ENCODE assay signal across 12 mouse cellular contexts in genomic region chr9:3022316-3023008, GRCm38 (mm10). TPM values are rescaled to one million over a fixed set of nuclear protein-coding genes. Genes with fewer than 3 reads are reported as not detected.
DNase-seq lines count a peak whose midpoint lies in the region; ATAC-seq and TF ChIP-seq lines count a peak whose summit lies in the region.
"Not testable (repeated sequence)": the region's sequence is repeated elsewhere in the genome, so short reads cannot be mapped to it uniquely, and the experiment has no call there.
"Had no signal": no experiment of that assay in that cellular context is flagged by ENCODE, and none has a peak within 500 bp of the region (broad histone marks: within the 10 kb centered on the region; RNA-seq: fewer than 3 reads in every experiment).

No protein-coding gene starts in this region.

- TF ChIP-seq EP300 in liver, embryonic 14.5 days (IDR thresholded peaks at IDR 0.05; ENCODE audit: low read depth), result not testable (repeated sequence)

- not testable (repeated sequence) for ATAC-seq in forebrain, embryonic 11.5 days (replicated peaks; ENCODE audit: low FRiP score); liver, embryonic 14.5 days (ENCODE audit: insufficient read depth)

- 71% methylated on average over 9 of the region's 13 CpGs for WGBS in forebrain, embryonic 11.5 days
- WGBS in liver, embryonic 14.5 days (ENCODE audit: insufficient replicate concordance), result 58% methylated on average over 9 of the region's 13 CpGs
- 77% methylated on average over 11 of the region's 13 CpGs for WGBS in thymus, adult 2 months

- H3K27ac ChIP-seq in forebrain, embryonic 11.5 days (ENCODE audit: low read depth, low read length); liver, embryonic 14.5 days; thymus, adult 2 months (ENCODE audit: control insufficient read depth, insufficient read depth, low read length): not testable (repeated sequence)

- H3K9ac ChIP-seq in forebrain, embryonic 11.5 days (ENCODE audit: low read length); liver, embryonic 14.5 days (replicated peaks): not testable (repeated sequence)

- intact Hi-C loops in heart, postnatal 25 days (cut with DNase I), result not testable (repeated sequence)

- not testable (repeated sequence) for H3K9me3 ChIP-seq in forebrain, embryonic 11.5 days (ENCODE audit: control insufficient read depth, low read length); liver, embryonic 14.5 days (ENCODE audit: control insufficient read depth, low read length)

- H3K27me3 ChIP-seq in forebrain, embryonic 11.5 days (ENCODE audit: control insufficient read depth, insufficient read depth, low read length); liver, embryonic 14.5 days (ENCODE audit: control insufficient read depth, insufficient read depth, low read length); thymus, adult 2 months (ENCODE audit: control insufficient read depth, insufficient read depth, low read length): not testable (repeated sequence)

- not testable (repeated sequence) for TF ChIP-seq CTCF in liver, embryonic 14.5 days (IDR thresholded peaks at IDR 0.05; ENCODE audit: low read depth); thymus, adult 2 months (IDR thresholded peaks at IDR 0.05; ENCODE audit: borderline replicate concordance, control insufficient read depth, extremely low read depth, insufficient read depth, low read length, poor library complexity)

- H3K4me2 ChIP-seq in forebrain, embryonic 11.5 days (ENCODE audit: low read depth, low read length, severe bottlenecking); liver, embryonic 14.5 days (ENCODE audit: low read depth): not testable (repeated sequence)

- not testable (repeated sequence) for H3K4me3 ChIP-seq in forebrain, embryonic 11.5 days (ENCODE audit: low read depth, low read length); liver, embryonic 14.5 days (ENCODE audit: insufficient read depth in 1 of 2, low read depth in 2 of 2, low read length in 2 of 2); thymus, adult 2 months (ENCODE audit: control insufficient read depth, insufficient read depth, low read length)

- H3K36me3 ChIP-seq in forebrain, embryonic 11.5 days (ENCODE audit: control insufficient read depth, insufficient read depth, low read length); liver, embryonic 14.5 days (replicated peaks; ENCODE audit: control insufficient read depth, insufficient read depth, low read depth); thymus, adult 2 months (ENCODE audit: control insufficient read depth, insufficient read depth, low read length): not testable (repeated sequence)

- DNase-seq in A20 (ENCODE audit: low read depth, low spot score), result peak; percentile 32
- DNase-seq in brain, embryonic 18.5 days (ENCODE audit: low read depth, low spot score), result peak; percentile 0
- DNase-seq in forebrain, embryonic 11.5 days (ENCODE audit: low spot score), result peak; percentile 16
- DNase-seq in heart, postnatal 25 days (ENCODE audit: low spot score), result peak; percentile 59
- DNase-seq in layer of hippocampus, adult 8-10 months (ENCODE audit: low spot score in 2 of 2), result peak; percentile 67 to 80
- DNase-seq in liver, embryonic 14.5 days (ENCODE audit: low read depth in 3 of 3, low spot score in 3 of 3), result peak in 2 of 3 experiments; percentile 39 to 41
- DNase-seq in ovary, postnatal 10 days (ENCODE audit: low spot score), result peak; percentile 59
- DNase-seq in thymus, adult 2 months, result peak; percentile 65

- TF ChIP-seq POLR2A in thymus, adult 2 months (IDR thresholded peaks at IDR 0.05; ENCODE audit: control insufficient read depth, extremely low read depth, insufficient read depth, low read length, poor library complexity), result not testable (repeated sequence)

- H3K4me1 ChIP-seq in forebrain, embryonic 11.5 days (replicated peaks; ENCODE audit: control insufficient read depth, insufficient read depth, low read length); liver, embryonic 14.5 days (replicated peaks; ENCODE audit: control insufficient read depth in 2 of 2, insufficient read depth in 2 of 2, low read length in 1 of 2); thymus, adult 2 months (replicated peaks; ENCODE audit: control insufficient read depth, insufficient read depth, low read length): not testable (repeated sequence)

RNA-seq across cellular contexts. Expression of gene Gm10718, which starts 0.9 kb away (rescaled TPM):
- 0.71 and 0.77 TPM in 2 replicates for polyA plus RNA-seq in forebrain, embryonic 11.5 days (2014; fragmentation: Nextera tagmentation; extraction: Ambion mirVana)
- total RNA-seq in heart, postnatal 25 days (2021), result not detected
- under 1 TPM in 2 of 4 experiments, not detected in 2; 0.68 to 0.81 TPM for total RNA-seq in layer of hippocampus, adult 8-10 months (2022)
- polyA plus RNA-seq in liver, embryonic 14.5 days (2012; rRNA removed), result not detected in 2 replicates
- not detected in 2 replicates for polyA plus RNA-seq in liver, embryonic 14.5 days (2014; fragmentation: Nextera tagmentation; extraction: Ambion mirVana)
- 0.18 TPM in 1 of 2 replicates, not detected in the other for polyA plus RNA-seq in thymus, adult 2 months (2012; rRNA removed)
- polyA plus RNA-seq: hindbrain, embryonic 12.5 days; limb, embryonic 13.5 days had no signal

RNA-seq across cellular contexts. Expression of gene Gm10717, which starts 2.8 kb away (rescaled TPM):
- polyA plus RNA-seq in forebrain, embryonic 11.5 days (2014; fragmentation: Nextera tagmentation; extraction: Ambion mirVana), result not detected in 2 replicates
- not detected for total RNA-seq in heart, postnatal 25 days (2021)
- total RNA-seq in layer of hippocampus, adult 8-10 months (2022), result not detected
- polyA plus RNA-seq in liver, embryonic 14.5 days (2012; rRNA removed), result not detected in 2 replicates
- not detected in 2 replicates for polyA plus RNA-seq in liver, embryonic 14.5 days (2014; fragmentation: Nextera tagmentation; extraction: Ambion mirVana)
- polyA plus RNA-seq in thymus, adult 2 months (2012; rRNA removed), result not detected in 2 replicates
- polyA plus RNA-seq: limb, embryonic 13.5 days; stomach, embryonic 16.5 days had no signal

RNA-seq across cellular contexts. Expression of gene Gm10719, which starts 5.3 kb away (rescaled TPM):
- polyA plus RNA-seq in forebrain, embryonic 11.5 days (2014; fragmentation: Nextera tagmentation; extraction: Ambion mirVana), result not detected in 2 replicates
- total RNA-seq in heart, postnatal 25 days (2021), result not detected
- 1 to 10 TPM in 1 of 4 experiments, under 1 TPM in 2, not detected in 1; 0.52 to 1.4 (median 0.75) TPM for total RNA-seq in layer of hippocampus, adult 8-10 months (2022)
- polyA plus RNA-seq in liver, embryonic 14.5 days (2012; rRNA removed), result not detected in 2 replicates
- polyA plus RNA-seq in liver, embryonic 14.5 days (2014; fragmentation: Nextera tagmentation; extraction: Ambion mirVana), result not detected in 2 replicates
- not detected in 2 replicates for polyA plus RNA-seq in thymus, adult 2 months (2012; rRNA removed)
- polyA plus RNA-seq: forebrain, embryonic 12.5 days; limb, embryonic 13.5 days; stomach, embryonic 16.5 days had no signal

RNA-seq across cellular contexts. Expression of gene Gm10720, which starts 7.0 kb away (rescaled TPM):
- not detected in 2 replicates for polyA plus RNA-seq in forebrain, embryonic 11.5 days (2014; fragmentation: Nextera tagmentation; extraction: Ambion mirVana)
- total RNA-seq in heart, postnatal 25 days (2021), result not detected
- not detected for total RNA-seq in layer of hippocampus, adult 8-10 months (2022)
- polyA plus RNA-seq in liver, embryonic 14.5 days (2012; rRNA removed), result not detected in 2 replicates
- polyA plus RNA-seq in liver, embryonic 14.5 days (2014; fragmentation: Nextera tagmentation; extraction: Ambion mirVana), result not detected in 2 replicates
- polyA plus RNA-seq in thymus, adult 2 months (2012; rRNA removed), result not detected in 2 replicates
- polyA plus RNA-seq: forebrain, embryonic 12.5 days; hindbrain, embryonic 12.5 days; limb, embryonic 13.5 days; stomach, embryonic 16.5 days had no signal

RNA-seq across cellular contexts. Expression of gene Gm10721, which starts 9.5 kb away (rescaled TPM):
- polyA plus RNA-seq in forebrain, embryonic 11.5 days (2014; fragmentation: Nextera tagmentation; extraction: Ambion mirVana), result not detected in 2 replicates
- total RNA-seq in heart, postnatal 25 days (2021), result under 1 TPM in 1 of 2 experiments, not detected in 1; 0.78 TPM
- total RNA-seq in layer of hippocampus, adult 8-10 months (2022), result under 1 TPM in 2 of 4 experiments, not detected in 2; 0.55 to 0.61 TPM
- not detected in 2 replicates for polyA plus RNA-seq in liver, embryonic 14.5 days (2012; rRNA removed)
- polyA plus RNA-seq in liver, embryonic 14.5 days (2014; fragmentation: Nextera tagmentation; extraction: Ambion mirVana), result not detected in 2 replicates
- not detected in 2 replicates for polyA plus RNA-seq in thymus, adult 2 months (2012; rRNA removed)
- polyA plus RNA-seq: forebrain, embryonic 12.5 days; hindbrain, embryonic 12.5 days; limb, embryonic 13.5 days; stomach, embryonic 16.5 days had no signal

Comparison
In these comparisons a context has a peak if more than half of its experiments do, and no peak if none do; other contexts are left out.
1. DNase-seq: peak in every context shown above with its lines; median percentile 74 in layer of hippocampus, adult 8-10 months; 65 in thymus, adult 2 months; 59 in heart, postnatal 25 days; 59 in ovary, postnatal 10 days; 40 in liver, embryonic 14.5 days; 32 in A20; 16 in forebrain, embryonic 11.5 days; 0 in brain, embryonic 18.5 days.